In the genomic region with DNA sequence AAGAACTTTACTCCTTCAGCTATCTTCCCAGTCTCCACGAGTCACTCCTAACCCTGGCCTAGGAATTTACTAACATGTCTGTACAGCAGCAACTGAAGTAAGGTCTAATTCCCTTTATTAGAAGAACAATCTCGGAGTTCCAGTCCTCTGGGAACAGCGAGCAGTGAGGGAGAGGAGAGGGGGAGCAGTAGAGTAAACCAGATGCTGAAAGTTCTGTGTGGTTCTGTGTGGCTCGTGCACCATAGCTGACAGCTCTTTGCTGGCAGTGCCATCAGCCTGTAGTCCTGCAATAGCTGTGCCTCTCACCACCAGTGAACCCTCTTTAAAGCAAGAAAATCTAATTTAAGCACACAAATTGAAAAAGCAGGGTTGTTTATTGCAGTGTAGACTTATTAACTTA, we compare ENCODE assay signal across 16 mouse cellular contexts.
DNase-seq lines count a peak whose midpoint lies in the region; ATAC-seq and TF ChIP-seq lines count a peak whose summit lies in the region.
"Had no signal": no experiment of that assay in that cellular context is flagged by ENCODE, and none has a peak within 500 bp of the region (broad histone marks: within the 10 kb centered on the region; RNA-seq: fewer than 3 reads in every experiment).

No protein-coding gene starts in this region.

- no peak overlapping the region for H3K4me2 ChIP-seq in hindbrain, postnatal 0 days (ENCODE audit: low read depth, low read length)
- H3K4me2 ChIP-seq in hindbrain, embryonic 13.5 days = no peak overlapping the region
- H3K4me2 ChIP-seq in lung, embryonic 16.5 days (ENCODE audit: low read depth, low read length) = no peak overlapping the region
- H3K4me2 ChIP-seq in embryonic facial prominence, embryonic 15.5 days (replicated peaks) = no peak overlapping the region
- H3K4me2 ChIP-seq in limb, embryonic 15.5 days = no peak overlapping the region
- H3K4me2 ChIP-seq: liver, embryonic 13.5 days had no signal

- ATAC-seq in hindbrain, postnatal 0 days = no peak
- ATAC-seq in hindbrain, embryonic 13.5 days (ENCODE audit: low FRiP score) = no peak
- no peak for ATAC-seq in lung, embryonic 16.5 days (ENCODE audit: low read depth)
- no peak for ATAC-seq in embryonic facial prominence, embryonic 15.5 days (ENCODE audit: insufficient number of reproducible peaks, low FRiP score, low TSS enrichment, low read depth)
- ATAC-seq in limb, embryonic 15.5 days (ENCODE audit: insufficient number of reproducible peaks, low FRiP score, low TSS enrichment, low read depth) = no peak
- ATAC-seq in megakaryocyte, adult 5-6 weeks (ENCODE audit: poor library complexity, severe bottlenecking) = no peak
- ATAC-seq: activated CD4-positive, CD25-positive, alpha-beta regulatory T cell, adult 4 months; forebrain, embryonic 14.5 days; hindbrain, embryonic 16.5 days had no signal

- peak overlapping the region; percentile 9; the same call in 1 of the 2 replicates for H3K9ac ChIP-seq in hindbrain, postnatal 0 days (replicated peaks; ENCODE audit: low read length)
- no peak overlapping the region for H3K9ac ChIP-seq in hindbrain, embryonic 13.5 days
- H3K9ac ChIP-seq in lung, embryonic 16.5 days (ENCODE audit: low read length) = no peak overlapping the region
- no peak overlapping the region for H3K9ac ChIP-seq in embryonic facial prominence, embryonic 15.5 days
- no peak overlapping the region for H3K9ac ChIP-seq in limb, embryonic 15.5 days
- H3K9ac ChIP-seq: liver, embryonic 13.5 days had no signal

- TF ChIP-seq CTCF in hindbrain, postnatal 0 days (IDR thresholded peaks at IDR 0.05; ENCODE audit: low read depth) = no peak

- DNase-seq in hindbrain, postnatal 0 days (ENCODE audit: low spot score) = no peak
- DNase-seq in lung, postnatal 36 days = no peak
- no peak for DNase-seq in layer of hippocampus, postnatal 36 days
- DNase-seq: heart, postnatal 14 days; liver, embryonic 13.5 days; lung, postnatal 10 days; thymus, adult 2 months had no signal

- no peak overlapping the region for H3K4me3 ChIP-seq in hindbrain, postnatal 0 days (ENCODE audit: low read length)
- no peak overlapping the region for H3K4me3 ChIP-seq in hindbrain, embryonic 13.5 days
- H3K4me3 ChIP-seq in lung, embryonic 16.5 days (ENCODE audit: low read length) = no peak overlapping the region
- no peak overlapping the region for H3K4me3 ChIP-seq in embryonic facial prominence, embryonic 15.5 days (replicated peaks)
- H3K4me3 ChIP-seq in limb, embryonic 15.5 days = no peak overlapping the region
- H3K4me3 ChIP-seq: left cerebral cortex, adult 2 months; liver, embryonic 13.5 days had no signal

- H3K36me3 ChIP-seq in hindbrain, postnatal 0 days (ENCODE audit: insufficient read depth, low read length) = no peaks in the 10 kb centered on the region
- peaks cover 12% of the 10 kb centered on the region for H3K36me3 ChIP-seq in hindbrain, embryonic 13.5 days
- peaks cover 32% of the 10 kb centered on the region for H3K36me3 ChIP-seq in lung, embryonic 16.5 days (ENCODE audit: control insufficient read depth, insufficient read depth, low read length)
- peaks cover 85% of the 10 kb centered on the region for H3K36me3 ChIP-seq in embryonic facial prominence, embryonic 15.5 days
- H3K36me3 ChIP-seq in limb, embryonic 15.5 days = peaks cover 81% of the 10 kb centered on the region

- H3K27ac ChIP-seq in hindbrain, postnatal 0 days = no peak overlapping the region
- no peak overlapping the region for H3K27ac ChIP-seq in hindbrain, embryonic 13.5 days
- H3K27ac ChIP-seq in lung, embryonic 16.5 days (ENCODE audit: low read length) = peak overlapping the region; percentile 47; the same call in 1 of the 2 replicates
- H3K27ac ChIP-seq in embryonic facial prominence, embryonic 15.5 days (replicated peaks) = peak overlapping the region; percentile 66
- peak overlapping the region; percentile 63 for H3K27ac ChIP-seq in limb, embryonic 15.5 days
- H3K27ac ChIP-seq: left cerebral cortex, adult 2 months; liver, embryonic 13.5 days had no signal

- 38% methylated on average over 4 of the region's 4 CpGs for WGBS in hindbrain, postnatal 0 days
- 60% methylated on average over 4 of the region's 4 CpGs for WGBS in hindbrain, embryonic 13.5 days
- 70% methylated on average over 4 of the region's 4 CpGs for WGBS in lung, embryonic 16.5 days
- WGBS in embryonic facial prominence, embryonic 15.5 days = 13% methylated on average over 4 of the region's 4 CpGs
- WGBS in limb, embryonic 15.5 days = 7% methylated on average over 4 of the region's 4 CpGs

- no peaks in the 10 kb centered on the region for H3K27me3 ChIP-seq in hindbrain, postnatal 0 days (ENCODE audit: insufficient read depth, low read length)
- H3K27me3 ChIP-seq in hindbrain, embryonic 13.5 days = peaks cover 26% of the 10 kb centered on the region
- no peaks in the 10 kb centered on the region for H3K27me3 ChIP-seq in lung, embryonic 16.5 days (ENCODE audit: control insufficient read depth, insufficient read depth, low read depth, low read length)
- H3K27me3 ChIP-seq in embryonic facial prominence, embryonic 15.5 days = no peaks in the 10 kb centered on the region
- no peaks in the 10 kb centered on the region for H3K27me3 ChIP-seq in limb, embryonic 15.5 days
- H3K27me3 ChIP-seq: liver, embryonic 13.5 days had no signal

- H3K9me3 ChIP-seq in hindbrain, postnatal 0 days (ENCODE audit: low read length) = no peaks in the 10 kb centered on the region
- H3K9me3 ChIP-seq in hindbrain, embryonic 13.5 days = no peaks in the 10 kb centered on the region
- no peaks in the 10 kb centered on the region for H3K9me3 ChIP-seq in lung, embryonic 16.5 days (ENCODE audit: control insufficient read depth, low read length)
- H3K9me3 ChIP-seq in embryonic facial prominence, embryonic 15.5 days (replicated peaks) = no peaks in the 10 kb centered on the region
- H3K9me3 ChIP-seq in limb, embryonic 15.5 days = no peaks in the 10 kb centered on the region
- H3K9me3 ChIP-seq: liver, embryonic 13.5 days had no signal

- H3K4me1 ChIP-seq in hindbrain, postnatal 0 days (ENCODE audit: insufficient read depth, low read length) = no peaks in the 10 kb centered on the region
- H3K4me1 ChIP-seq in hindbrain, embryonic 13.5 days (replicated peaks) = peaks cover 8% of the 10 kb centered on the region
- peaks cover 10% of the 10 kb centered on the region for H3K4me1 ChIP-seq in lung, embryonic 16.5 days (replicated peaks; ENCODE audit: control insufficient read depth, insufficient read depth, low read length)
- H3K4me1 ChIP-seq in embryonic facial prominence, embryonic 15.5 days = peaks cover 74% of the 10 kb centered on the region
- H3K4me1 ChIP-seq in limb, embryonic 15.5 days = peaks cover 75% of the 10 kb centered on the region

Comparison
In these comparisons a context has a peak if more than half of its experiments do, and no peak if none do; other contexts are left out.
1. H3K27ac ChIP-seq: peak in lung, embryonic 16.5 days (single experiment), embryonic facial prominence, embryonic 15.5 days (single experiment) and limb, embryonic 15.5 days (single experiment); none in hindbrain, postnatal 0 days (single experiment) and hindbrain, embryonic 13.5 days (single experiment).